Mouse (Mus musculus): ENCODE results near the gene Utrn.

GRCm38 (mm10) chr10:12614465-12615199 lies 254.5 kb downstream of the Utrn start:
- TF ChIP-seq CTCF (IDR thresholded peaks at IDR 0.05; ENCODE audit: borderline replicate concordance, extremely low read depth, insufficient read depth, insufficient read length), result no peak
- TF ChIP-seq POLR2A (IDR thresholded peaks at IDR 0.05; ENCODE audit: borderline replicate concordance, extremely low read depth, insufficient read depth, insufficient read length, poor library complexity, severe bottlenecking), result no peak
